Mouse (Mus musculus) MEL (cell line): Measurements from ENCODE around the gene Tbx21. TPM values are rescaled to one million over a fixed set of nuclear protein-coding genes. Genes with fewer than 3 reads are reported as not detected.

Experiments
- DNase-seq: peaks from one replicate; pipeline ENCODE4 v3.0.0; 2011; ENCODE audit warnings: low read depth, low spot score
- H3K27ac ChIP-seq: 2 replicates; pipeline ENCODE4 v1.5.1; 2012; ENCODE audit warnings: low read depth, mild to moderate bottlenecking, control low read depth, low read length, moderate library complexity; ENCODE audit not compliant: control insufficient read depth
- H3K27me3 ChIP-seq, 2 experiments: fragments of 150-350 bp in 1 of 2; sonication (generic) in 1 of 2; 2 replicates each; pipeline ENCODE4 v1.6.1; 2012; ENCODE audit warnings: low read length in 2 of 2, mild to moderate bottlenecking in 2 of 2, improper control_type of control experiment in 1 of 2, moderate library complexity in 1 of 2; ENCODE audit not compliant: insufficient read depth in 2 of 2, control insufficient read depth in 1 of 2
- H3K36me3 ChIP-seq, 2 experiments: 2 replicates each; pipeline ENCODE4 v1.6.1; 2012 to 2014; ENCODE audit warnings: low read length in 2 of 2, improper control_type of control experiment in 1 of 2, inconsistent platforms in 1 of 2, mild to moderate bottlenecking in 1 of 2; ENCODE audit not compliant: insufficient read depth in 2 of 2, control insufficient read depth in 1 of 2
- H3K4me1 ChIP-seq, 2 experiments: fragments of 150-350 bp in 1 of 2; sonication (generic) in 1 of 2; 2 replicates each; pipeline ENCODE4 v1.6.1; 2012; ENCODE audit warnings: low read length in 2 of 2, improper control_type of control experiment in 1 of 2, mild to moderate bottlenecking in 1 of 2; ENCODE audit not compliant: insufficient read depth in 2 of 2, control insufficient read depth in 1 of 2
- H3K4me3 ChIP-seq, 2 experiments: fragments of 150-350 bp in 1 of 2; sonication (generic) in 1 of 2; 2 replicates each; pipeline ENCODE4 v1.5.1; 2012; ENCODE audit warnings: low read depth in 2 of 2, low read length in 2 of 2, mild to moderate bottlenecking in 2 of 2, moderate library complexity in 2 of 2, control low read depth in 1 of 2, improper control_type of control experiment in 1 of 2; ENCODE audit not compliant: control insufficient read depth in 1 of 2, insufficient read depth in 1 of 2
- H3K79me2 ChIP-seq: 2 replicates; pipeline ENCODE4 v1.6.1; 2012; ENCODE audit warnings: mild to moderate bottlenecking, low read length, moderate library complexity; ENCODE audit not compliant: control insufficient read depth, poor library complexity, insufficient read depth
- H3K9ac ChIP-seq: 2 replicates; pipeline ENCODE4 v1.6.1; 2012; ENCODE audit warnings: low read depth, mild to moderate bottlenecking, control low read depth, low read length, moderate library complexity; ENCODE audit not compliant: control insufficient read depth, poor library complexity, severe bottlenecking
- H3K9me3 ChIP-seq: fragments of 150-350 bp; sonication (generic); replicated peaks from 2 replicates; pipeline ENCODE4 v1.6.1; 2012; ENCODE audit warnings: mild to moderate bottlenecking, low read length, improper control_type of control experiment, moderate library complexity; ENCODE audit not compliant: insufficient read depth
- ETS1 ChIP-seq: IDR thresholded peaks from 2 replicates; pipeline ENCODE4 v1.6.1; 2012; ENCODE audit warnings: low read depth, mild to moderate bottlenecking, inconsistent platforms, low read length, improper control_type of control experiment, moderate library complexity
- GATA1 ChIP-seq: IDR thresholded peaks from 2 replicates; pipeline ENCODE4 v1.6.1; 2011; ENCODE audit warnings: low read depth, low read length, improper control_type of control experiment
- MAX ChIP-seq: IDR thresholded peaks from 2 replicates; pipeline ENCODE4 v1.6.1; 2011; ENCODE audit warnings: low read length, improper control_type of control experiment
- MAZ ChIP-seq: IDR thresholded peaks from 2 replicates; pipeline ENCODE4 v1.6.1; 2012; ENCODE audit warnings: low read depth, mild to moderate bottlenecking, inconsistent platforms, low read length, improper control_type of control experiment
- MEF2A ChIP-seq: IDR thresholded peaks from 2 replicates; pipeline ENCODE4 v1.6.1; 2014; ENCODE audit warnings: low read depth, mild to moderate bottlenecking, inconsistent platforms, low read length, improper control_type of control experiment; ENCODE audit not compliant: poor library complexity, insufficient replicate concordance, severe bottlenecking; ENCODE audit errors: extremely low read depth
- MXI1 ChIP-seq: IDR thresholded peaks from 2 replicates; pipeline ENCODE4 v1.6.1; 2011; ENCODE audit warnings: mild to moderate bottlenecking, low read depth, low read length, improper control_type of control experiment
- MYB ChIP-seq: IDR thresholded peaks from 2 replicates; pipeline ENCODE4 v1.6.1; 2011; ENCODE audit warnings: mild to moderate bottlenecking, low read depth, low read length, improper control_type of control experiment
- NELFE ChIP-seq: IDR thresholded peaks from 2 replicates; pipeline ENCODE4 v1.6.1; 2011; ENCODE audit warnings: low read depth, low read length, improper control_type of control experiment
- NRF1 ChIP-seq: IDR thresholded peaks from 2 replicates; pipeline ENCODE4 v1.6.1; 2014; ENCODE audit warnings: low read depth, mild to moderate bottlenecking, inconsistent platforms, low read length, improper control_type of control experiment, moderate library complexity; ENCODE audit not compliant: poor library complexity, insufficient read depth, severe bottlenecking
- POLR2A ChIP-seq, 2 experiments: IDR thresholded peaks; 2 replicates each; pipeline ENCODE4 v1.6.1; 2011 to 2012; ENCODE audit warnings: low read length in 2 of 2, mild to moderate bottlenecking in 2 of 2, control low read depth in 1 of 2, improper control_type of control experiment in 1 of 2, low read depth in 1 of 2, moderate library complexity in 1 of 2; ENCODE audit not compliant: control insufficient read depth in 1 of 2, insufficient read depth in 1 of 2, poor library complexity in 1 of 2
- POLR2AphosphoS2 ChIP-seq: IDR thresholded peaks from 2 replicates; pipeline ENCODE4 v1.6.1; 2011; ENCODE audit warnings: low read length, improper control_type of control experiment
- RCOR1 ChIP-seq: IDR thresholded peaks from 2 replicates; pipeline ENCODE4 v1.6.1; 2012; ENCODE audit warnings: low read depth, mild to moderate bottlenecking, inconsistent platforms, low read length, improper control_type of control experiment
- TAL1 ChIP-seq: IDR thresholded peaks from 2 replicates; pipeline ENCODE4 v1.6.1; 2012; ENCODE audit warnings: mild to moderate bottlenecking, inconsistent platforms, low read length, moderate library complexity, mixed read lengths
- UBTF ChIP-seq: IDR thresholded peaks from 2 replicates; pipeline ENCODE4 v1.6.1; 2012; ENCODE audit warnings: low read depth, mild to moderate bottlenecking, inconsistent platforms, low read length, improper control_type of control experiment, moderate library complexity, borderline replicate concordance; ENCODE audit not compliant: insufficient read depth
- USF1 ChIP-seq: IDR thresholded peaks from 2 replicates; pipeline ENCODE4 v1.6.1; 2014; ENCODE audit warnings: low read depth, mild to moderate bottlenecking, inconsistent platforms, low read length, improper control_type of control experiment, moderate library complexity
- ZC3H11A ChIP-seq: IDR thresholded peaks from 2 replicates; pipeline ENCODE4 v1.6.1; 2012; ENCODE audit warnings: low read depth, mild to moderate bottlenecking, inconsistent platforms, low read length, improper control_type of control experiment
- polyA plus RNA-seq, 2 experiments: library from polyadenylated mRNA; stranded (reverse) in 1 of 2; unstranded in 1 of 2; fragments of >175 nt in 1 of 2; fragments of >200 nt in 1 of 2; gene quantifications; 2 replicates each; pipeline versions ENCODE4 v1.2.1 to v1.2.4; 2012; ENCODE audit warnings: low replicate concordance in 2 of 2, low read depth in 1 of 2; ENCODE audit not compliant: insufficient read length in 2 of 2, insufficient read depth in 1 of 2, missing spikeins in 1 of 2
- total RNA-seq: library from RNA; depleted of rRNA; stranded (reverse); fragments of 300-350 nt; gene quantifications from 2 replicates; pipeline ENCODE4 v1.2.3, GENCODE M21; 2012

Gene Tbx21
- total and polyA plus RNA-seq, 3 experiments: not detected

DNA sequence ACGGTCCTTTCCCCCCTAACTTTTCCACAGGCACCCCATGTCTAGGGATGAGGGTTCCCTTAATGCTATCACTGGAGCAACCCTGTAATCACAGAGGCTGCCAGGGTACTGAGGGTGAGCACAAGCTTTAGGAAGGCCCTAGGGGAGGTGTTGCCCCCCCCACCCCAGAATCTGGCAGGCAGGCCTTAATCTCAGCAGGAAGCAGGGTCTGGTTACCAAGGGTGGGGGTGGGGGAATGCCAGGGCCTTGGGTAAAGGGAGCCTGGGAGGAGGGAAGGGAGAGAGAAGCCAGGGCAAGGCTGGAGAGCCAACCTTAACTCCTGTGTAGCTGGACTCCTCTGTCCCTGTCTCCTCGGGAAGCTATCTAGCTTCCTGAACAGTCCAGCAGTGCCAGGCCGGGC is 5.5 kb upstream of the Tbx21 start:
- Histone ChIP-seq H3K27me3 (peaks cover 8 to 20% of the 10 kb centered on the region in 2 experiments), H3K27ac (no peak overlapping the region), H3K79me2 (no peaks in the 10 kb centered on the region), H3K9me3 (no peaks in the 10 kb centered on the region), H3K36me3 (peaks cover 0 to 6% of the 10 kb centered on the region in 2 experiments; a peak in 2 of 4 replicates), H3K9ac (no peak overlapping the region), H3K4me1 (peaks cover 0 to 3% of the 10 kb centered on the region in 2 experiments; a peak in 2 of 4 replicates)
- DNase-seq: no peak
- no peak for TF ChIP-seq RCOR1
- no peak for TF ChIP-seq MAZ
- TF ChIP-seq MYB: no peak
- no peak for TF ChIP-seq GATA1
- TF ChIP-seq ZC3H11A: no peak
- TF ChIP-seq USF1: no peak
- no peak for TF ChIP-seq MXI1
- TF ChIP-seq, all 39 proteins: peak for 0
- H3K4me3 ChIP-seq: no peak overlapping the region

- no peaks in the 10 kb centered on the region for H3K79me2 ChIP-seq
- no peak for TF ChIP-seq MYB
- TF ChIP-seq, all 39 proteins: peak for 0
- H3K27ac ChIP-seq: no peak overlapping the region
- H3K9me3 ChIP-seq: no peaks in the 10 kb centered on the region
- peaks cover 0 to 6% of the 10 kb centered on the region in 2 experiments; a peak in 2 of 4 replicates for H3K36me3 ChIP-seq
- H3K4me3 ChIP-seq: no peak overlapping the region
- DNase-seq: no peak
- H3K4me1 ChIP-seq: peaks cover 0 to 3% of the 10 kb centered on the region in 2 experiments; a peak in 2 of 4 replicates
- no peak overlapping the region for H3K9ac ChIP-seq
- peaks cover 8 to 20% of the 10 kb centered on the region in 2 experiments for H3K27me3 ChIP-seq
Measured at GRCm38 (mm10) chr11:97120221-97120620, 5.1 kb upstream of the Tbx21 start.

GRCm38 (mm10) chr11:97115797-97116196 is 666 bp upstream of the Tbx21 start:
- no peaks in the 10 kb centered on the region for H3K4me1 ChIP-seq
- H3K27me3 ChIP-seq: peaks cover 8 to 21% of the 10 kb centered on the region in 2 experiments
- no peaks in the 10 kb centered on the region for H3K9me3 ChIP-seq

More at GRCm38 (mm10) chr11:97115797-97116196, 666 bp upstream of the Tbx21 start:
- H3K27ac ChIP-seq: no peak overlapping the region
- no peaks in the 10 kb centered on the region for H3K79me2 ChIP-seq
- TF ChIP-seq MAX (no peak), UBTF (no peak), NRF1 (no peak), NELFE (no peak), MEF2A (no peak), POLR2A (IDR thresholded peaks at IDR 0.05; ENCODE audit: control insufficient read depth in 1 of 2, insufficient read depth in 1 of 2, low read depth in 1 of 2, low read length in 2 of 2, poor library complexity in 1 of 2) (no peak), ETS1 (no peak), TAL1 (no peak), POLR2AphosphoS2 (no peak)
- no peak for DNase-seq
- H3K4me3 ChIP-seq: no peak overlapping the region
- H3K9ac ChIP-seq: no peak overlapping the region
- no peaks in the 10 kb centered on the region for H3K36me3 ChIP-seq
